Mouse (Mus musculus) hindlimb bud, embryonic 11.5 days (tissue): ENCODE data around the gene Ctnna2.

Source experiments
- DNase-seq: peaks from one replicate; pipeline ENCODE4 v3.0.0-alpha.2; 2012; ENCODE audit warnings: low read depth, low spot score; ENCODE audit errors: extremely low spot score

Gene Ctnna2

GRCm38 (mm10) chr6:77979241-77979961, at the start of gene Ctnna2:
TSS of gene Ctnna2 (minus strand) at chr6:77979699.
- no peak for DNase-seq

- no peak for DNase-seq
Observed at GRCm38 (mm10) chr6:77980137-77981052, 896 bp upstream of the Ctnna2 start.

GRCm38 (mm10) chr6:77978476-77979240, 841 bp downstream of the Ctnna2 start:
- no peak for DNase-seq

- no peak for DNase-seq
Observed at GRCm38 (mm10) chr6:77970545-77971242, 8.8 kb downstream of the Ctnna2 start.

GRCm38 (mm10) chr6:77969774-77970173, 9.7 kb downstream of the Ctnna2 start:
- DNase-seq, result no peak

GRCm38 (mm10) chr6:77962011-77962410, 17.5 kb downstream of the Ctnna2 start:
- DNase-seq, result no peak

- no peak for DNase-seq
Observed at GRCm38 (mm10) chr6:77951276-77951675, 28.2 kb downstream of the Ctnna2 start.

GRCm38 (mm10) chr6:77950690-77951089, 28.8 kb downstream of the Ctnna2 start:
- no peak for DNase-seq

- DNase-seq, result no peak
Observed at GRCm38 (mm10) chr6:77929375-77929774, 50.1 kb downstream of the Ctnna2 start.

GRCm38 (mm10) chr6:77873150-77873549, 106.3 kb downstream of the Ctnna2 start:
- no peak for DNase-seq

- DNase-seq, result no peak
Observed at GRCm38 (mm10) chr6:77869313-77869712, 110.2 kb downstream of the Ctnna2 start.

GRCm38 (mm10) chr6:77868119-77868518, 111.4 kb downstream of the Ctnna2 start:
- DNase-seq, result no peak

- DNase-seq, result no peak
Observed at GRCm38 (mm10) chr6:77863379-77863778, 116.1 kb downstream of the Ctnna2 start.

GRCm38 (mm10) chr6:77862781-77863180, 116.7 kb downstream of the Ctnna2 start:
- no peak for DNase-seq

GRCm38 (mm10) chr6:77849438-77849837, 130.1 kb downstream of the Ctnna2 start:
- DNase-seq, result no peak

GRCm38 (mm10) chr6:77848796-77849195, 130.7 kb downstream of the Ctnna2 start:
- no peak for DNase-seq

- DNase-seq, result no peak
Observed at GRCm38 (mm10) chr6:77847651-77848050, 131.8 kb downstream of the Ctnna2 start.

- DNase-seq, result no peak
Observed at GRCm38 (mm10) chr6:77839076-77839475, 140.4 kb downstream of the Ctnna2 start.

GRCm38 (mm10) chr6:77838653-77839052, 140.8 kb downstream of the Ctnna2 start:
- no peak for DNase-seq

GRCm38 (mm10) chr6:77837543-77837942, 142.0 kb downstream of the Ctnna2 start:
- no peak for DNase-seq

GRCm38 (mm10) chr6:77834680-77835079, 144.8 kb downstream of the Ctnna2 start:
- DNase-seq, result no peak
